Mouse (Mus musculus) skeletal muscle tissue, postnatal 0 days (tissue): ENCODE results near the gene Rad51c. TPM values are rescaled to one million over a fixed set of nuclear protein-coding genes. Genes with fewer than 3 reads are reported as not detected.

Experiments used
- polyA plus RNA-seq: library from polyadenylated mRNA; unstranded; fragments of >200 nt; fragmentation: Nextera tagmentation; extraction: Ambion mirVana; gene quantifications from 2 replicates; pipeline ENCODE4 v1.2.1, GENCODE M21; 2015

The Rad51c gene
- 2.2 and 2.5 TPM in 2 replicates for polyA plus RNA-seq

GRCm38 (mm10) chr11:87404876-87405275 is at the start of gene Rad51c, which contains the start of gene Tex14:
Gene Rad51c, minus strand, starts transcription at chr11:87404954.
Gene Tex14, plus strand, starts transcription at chr11:87405065.

DNA sequence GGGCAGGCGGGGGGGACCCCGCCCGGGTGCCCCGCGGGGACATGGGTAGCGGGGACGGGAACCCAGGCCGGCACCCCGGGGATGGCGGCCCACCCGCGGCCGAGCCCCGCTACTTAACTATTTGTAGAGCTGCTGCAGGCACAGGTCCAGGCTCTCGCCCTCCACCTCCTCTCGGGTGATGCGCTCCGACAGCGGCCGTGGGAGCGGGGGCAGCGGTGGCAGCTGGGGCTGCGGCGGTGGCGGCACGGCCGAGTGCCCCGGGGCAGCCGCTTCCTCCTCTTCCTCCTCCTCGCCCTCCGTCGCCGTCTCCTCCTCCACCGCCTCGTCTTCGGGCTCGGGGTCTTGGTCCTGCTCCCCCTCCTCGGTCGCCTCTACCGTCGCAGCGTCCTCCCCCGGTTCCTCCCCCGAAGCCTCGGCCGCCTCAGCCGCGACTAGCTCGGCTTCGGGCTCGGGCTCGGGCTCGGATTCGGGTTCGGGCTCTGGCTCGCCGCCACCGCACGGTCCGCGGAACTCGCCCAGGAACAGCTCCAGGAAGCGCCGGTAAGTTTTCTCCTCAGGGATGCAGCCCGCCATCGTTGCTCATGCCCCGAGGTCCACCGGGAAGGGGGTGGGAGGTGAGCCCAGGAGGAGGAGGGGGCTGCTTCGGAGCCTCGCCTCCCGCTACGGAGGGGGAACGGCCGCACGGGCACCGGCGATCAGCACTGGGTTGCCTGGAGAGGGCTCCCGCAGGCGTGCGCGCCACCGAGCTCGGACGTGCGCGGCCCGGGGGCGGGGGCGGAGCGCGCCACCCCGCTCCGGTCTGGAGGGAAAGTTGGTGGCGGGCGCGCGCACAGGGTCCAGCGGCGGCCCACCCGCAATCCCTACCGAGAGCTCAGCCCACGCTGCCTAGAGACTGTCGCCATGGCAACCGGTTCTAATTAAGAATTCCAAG is 46.2 kb downstream of the Rad51c start, which contains the start of gene Ppm1e:
Gene Ppm1e (minus strand): TSS at position 693 of the 931 bp plus-strand sequence.

Other genes with a start within 250 kb of the Rad51c start
- 0.58 TPM in 2 replicates for gene Ppm1e, start 45.9 kb downstream of the Rad51c start, polyA plus RNA-seq
- gene Tex14, start 111 bp upstream of the Rad51c start, polyA plus RNA-seq, result 2.3 and 2.9 TPM in 2 replicates
- not detected in 2 replicates for gene Gm11492, start 161.7 kb upstream of the Rad51c start, polyA plus RNA-seq
- gene Sept4, start 163.9 kb upstream of the Rad51c start, polyA plus RNA-seq, result 98.0 and 104 TPM in 2 replicates
- gene Mtmr4, start 187.2 kb upstream of the Rad51c start, polyA plus RNA-seq, result 4.2 and 5.5 TPM in 2 replicates
- 0.06 TPM in 1 of 2 replicates, not detected in the other for gene Hsf5, start 212.2 kb upstream of the Rad51c start, polyA plus RNA-seq